ENCODE assay signal across 21 mouse cellular contexts in the genomic region with DNA sequence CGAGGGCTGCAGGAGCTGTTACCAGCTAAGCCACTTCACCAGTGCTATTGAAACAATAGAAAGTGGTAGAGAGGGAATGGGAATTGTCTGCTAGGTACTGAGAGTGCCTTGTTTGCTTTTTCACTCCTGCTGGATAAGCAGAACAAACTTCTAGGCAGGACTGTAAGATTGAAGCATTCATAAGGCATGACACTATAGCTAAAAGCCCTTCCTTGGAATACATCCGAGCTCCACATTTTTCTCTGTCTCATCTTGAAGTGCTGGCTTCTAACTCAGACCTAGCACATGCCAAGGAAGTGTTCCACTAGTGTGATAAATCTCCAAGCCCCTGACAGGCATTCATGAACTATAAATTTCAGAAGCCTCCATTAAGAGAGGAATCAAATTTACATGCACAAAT. TPM values are rescaled to one million over a fixed set of nuclear protein-coding genes. Genes with fewer than 3 reads are reported as not detected.
DNase-seq lines count a peak whose midpoint lies in the region; ATAC-seq and TF ChIP-seq lines count a peak whose summit lies in the region.
"Had no signal": no experiment of that assay in that cellular context is flagged by ENCODE, and none has a peak within 500 bp of the region (broad histone marks: within the 10 kb centered on the region; RNA-seq: fewer than 3 reads in every experiment).

No protein-coding gene starts in this region.

- H3K27ac ChIP-seq in heart, embryonic 12.5 days (ENCODE audit: poor library complexity, severe bottlenecking), result 0 out of 2 replicates have a peak overlapping the region, but pooled peaks have one; percentile 26
- no peak overlapping the region for H3K27ac ChIP-seq in kidney, postnatal 0 days
- H3K27ac ChIP-seq in embryonic fibroblast, embryonic 13.5 days (ENCODE audit: insufficient read depth, low read length), result peak overlapping the region; percentile 37
- no peak overlapping the region for H3K27ac ChIP-seq in hindbrain, postnatal 0 days
- H3K27ac ChIP-seq: embryonic facial prominence, embryonic 12.5 days; forebrain, embryonic 12.5 days; heart, adult 2 months; heart, embryonic 15.5 days; hindbrain, embryonic 10.5 days; hindbrain, embryonic 14.5 days had no signal

- H3K36me3 ChIP-seq in heart, embryonic 12.5 days, result no peaks in the 10 kb centered on the region
- no peaks in the 10 kb centered on the region for H3K36me3 ChIP-seq in kidney, postnatal 0 days (ENCODE audit: insufficient read depth, low read length)
- H3K36me3 ChIP-seq in hindbrain, postnatal 0 days (ENCODE audit: insufficient read depth, low read length), result no peaks in the 10 kb centered on the region
- H3K36me3 ChIP-seq: embryonic facial prominence, embryonic 12.5 days; forebrain, embryonic 12.5 days; heart, embryonic 15.5 days; hindbrain, embryonic 10.5 days had no signal

- no peak overlapping the region for H3K9ac ChIP-seq in heart, embryonic 12.5 days
- no peak overlapping the region for H3K9ac ChIP-seq in kidney, postnatal 0 days (ENCODE audit: low read depth, low read length)
- H3K9ac ChIP-seq in hindbrain, postnatal 0 days (replicated peaks; ENCODE audit: low read length), result no peak overlapping the region
- H3K9ac ChIP-seq: embryonic facial prominence, embryonic 12.5 days; forebrain, embryonic 12.5 days; heart, embryonic 15.5 days; hindbrain, embryonic 14.5 days had no signal

- H3K9me3 ChIP-seq in heart, embryonic 12.5 days (replicated peaks), result no peaks in the 10 kb centered on the region
- H3K9me3 ChIP-seq in kidney, postnatal 0 days (replicated peaks; ENCODE audit: low read length), result no peaks in the 10 kb centered on the region
- H3K9me3 ChIP-seq in hindbrain, postnatal 0 days (ENCODE audit: low read length), result no peaks in the 10 kb centered on the region
- H3K9me3 ChIP-seq: embryonic facial prominence, embryonic 12.5 days; forebrain, embryonic 12.5 days; heart, embryonic 15.5 days; hindbrain, embryonic 10.5 days had no signal

- no peak for TF ChIP-seq POLR2A in embryonic fibroblast, embryonic 13.5 days (IDR thresholded peaks at IDR 0.05; ENCODE audit: low read depth, low read length)

- H3K4me3 ChIP-seq in heart, embryonic 12.5 days, result no peak overlapping the region
- no peak overlapping the region for H3K4me3 ChIP-seq in kidney, postnatal 0 days (replicated peaks; ENCODE audit: low read depth, low read length)
- H3K4me3 ChIP-seq in embryonic fibroblast, embryonic 13.5 days (ENCODE audit: insufficient read depth, low read length), result no peak overlapping the region
- H3K4me3 ChIP-seq in hindbrain, postnatal 0 days (ENCODE audit: low read length), result no peak overlapping the region
- H3K4me3 ChIP-seq: embryonic facial prominence, embryonic 12.5 days; forebrain, embryonic 12.5 days; heart, adult 2 months; heart, embryonic 15.5 days; hindbrain, embryonic 10.5 days had no signal

- ATAC-seq in heart, embryonic 12.5 days (ENCODE audit: insufficient number of reproducible peaks, low FRiP score), result no peak
- ATAC-seq in kidney, postnatal 0 days (replicated peaks; ENCODE audit: low FRiP score, low read depth), result no peak
- no peak for ATAC-seq in hindbrain, postnatal 0 days
- ATAC-seq: forebrain, embryonic 16.5 days had no signal

- H3K27me3 ChIP-seq in heart, embryonic 12.5 days (replicated peaks), result no peaks in the 10 kb centered on the region
- H3K27me3 ChIP-seq in kidney, postnatal 0 days (ENCODE audit: insufficient read depth, low read length), result no peaks in the 10 kb centered on the region
- H3K27me3 ChIP-seq in hindbrain, postnatal 0 days (ENCODE audit: insufficient read depth, low read length), result no peaks in the 10 kb centered on the region
- H3K27me3 ChIP-seq: CH12.LX; embryonic facial prominence, embryonic 12.5 days; heart, embryonic 15.5 days had no signal

- WGBS in heart, embryonic 12.5 days, result 41% methylated on average over 2 of the region's 2 CpGs
- 50% methylated on average over 2 of the region's 2 CpGs for WGBS in kidney, postnatal 0 days
- 57% methylated on average over 2 of the region's 2 CpGs for WGBS in hindbrain, postnatal 0 days

- H3K4me1 ChIP-seq in heart, embryonic 12.5 days (replicated peaks), result peaks cover 9% of the 10 kb centered on the region
- no peaks in the 10 kb centered on the region for H3K4me1 ChIP-seq in kidney, postnatal 0 days (replicated peaks; ENCODE audit: insufficient read depth, low read length)
- peaks cover 7% of the 10 kb centered on the region; the same call in 1 of the 2 replicates for H3K4me1 ChIP-seq in embryonic fibroblast, embryonic 13.5 days (ENCODE audit: control insufficient read depth, insufficient read depth, low read length)
- H3K4me1 ChIP-seq in hindbrain, postnatal 0 days (ENCODE audit: insufficient read depth, low read length), result no peaks in the 10 kb centered on the region
- H3K4me1 ChIP-seq: embryonic facial prominence, embryonic 12.5 days had no signal

- DNase-seq in heart, adult 18-20 months, result no peak
- peak; percentile 44 for DNase-seq in kidney, postnatal 0 days (ENCODE audit: low spot score)
- no peak for DNase-seq in kidney, adult 9 months
- DNase-seq in lung, postnatal 10 days, result peak; percentile 24
- no peak for DNase-seq in lung, postnatal 4 days
- no peak for DNase-seq in hindbrain, postnatal 0 days (ENCODE audit: low spot score)
- DNase-seq: adrenal gland, adult 8-10 months; adrenal gland, postnatal 36 days; cerebellum, adult 2 months; cerebellum, postnatal 10 days; gastrocnemius, postnatal 10 days; heart, adult 2 months had no signal

- no peak overlapping the region for H3K4me2 ChIP-seq in heart, embryonic 12.5 days
- H3K4me2 ChIP-seq in kidney, postnatal 0 days (ENCODE audit: low read length), result no peak overlapping the region
- H3K4me2 ChIP-seq in hindbrain, postnatal 0 days (ENCODE audit: low read depth, low read length), result no peak overlapping the region
- H3K4me2 ChIP-seq: embryonic facial prominence, embryonic 12.5 days; forebrain, embryonic 12.5 days; heart, embryonic 15.5 days; hindbrain, embryonic 14.5 days had no signal

- no peak for TF ChIP-seq CTCF in kidney, postnatal 0 days (IDR thresholded peaks at IDR 0.05; ENCODE audit: low read depth)
- no peak for TF ChIP-seq CTCF in embryonic fibroblast, embryonic 13.5 days (IDR thresholded peaks at IDR 0.05; ENCODE audit: borderline replicate concordance, insufficient read depth, low read length)
- TF ChIP-seq CTCF in hindbrain, postnatal 0 days (IDR thresholded peaks at IDR 0.05; ENCODE audit: low read depth), result no peak

RNA-seq across cellular contexts. Expression of a gene that starts 4.1 kb away (rescaled TPM):
- 24.0 and 25.4 TPM in 2 replicates for polyA plus RNA-seq in heart, embryonic 12.5 days (2016; fragmentation: Nextera tagmentation; extraction: Ambion mirVana)
- 10 to 100 TPM; 18.7 to 22.6 TPM for total RNA-seq in heart, adult 18-20 months (2021)
- polyA plus RNA-seq in kidney, postnatal 0 days (2015; fragmentation: Nextera tagmentation; extraction: Ambion mirVana), result 24.6 and 27.0 TPM in 2 replicates
- polyA plus RNA-seq in embryonic fibroblast, embryonic 13.5 days (2011; ENCODE audit: insufficient read length, low read depth, missing spikeins), result 27.9 TPM in 2 replicates
- 38.5 and 42.6 TPM in 2 replicates for total RNA-seq in hindbrain, postnatal 0 days (2014; rRNA removed)
- 15.7 and 16.3 TPM in 2 replicates for polyA plus RNA-seq in hindbrain, postnatal 0 days (2015; fragmentation: Nextera tagmentation; extraction: Ambion mirVana)

Comparison
In these comparisons a context has a peak if more than half of its experiments do, and no peak if none do; other contexts are left out.
1. DNase-seq: peak in kidney, postnatal 0 days (single experiment) and lung, postnatal 10 days (single experiment); none in heart, adult 18-20 months (0 of 2), kidney, adult 9 months (single experiment), lung, postnatal 4 days (0 of 2) and hindbrain, postnatal 0 days (single experiment).
2. H3K27ac ChIP-seq: peak in heart, embryonic 12.5 days (single experiment) and embryonic fibroblast, embryonic 13.5 days (single experiment); none in kidney, postnatal 0 days (single experiment) and hindbrain, postnatal 0 days (single experiment).